Mouse (Mus musculus): Measurements from ENCODE around the gene Gm44502. TPM values are rescaled to one million over a fixed set of nuclear protein-coding genes. Genes with fewer than 3 reads are reported as not detected.
A peak's percentile ranks its signal among the peaks of the same experiment; 100 is the strongest.

Gm44502 gene
- total RNA-seq, 2 experiments from 2014 or later, result 0.66 TPM; not detected in 1

GRCm38 (mm10) chr15:89377362-89377761, 52.1 kb downstream of the Gm44502 start:
- TF ChIP-seq CTCF (conservative IDR thresholded peaks at IDR 0.05), result no peak
- no peak overlapping the region for H3K4me3 ChIP-seq
- no peak overlapping the region for H3K27ac ChIP-seq
- no peak for DNase-seq (ENCODE audit: low spot score in 2 of 2)

GRCm38 (mm10) chr15:89376957-89377356, 52.5 kb downstream of the Gm44502 start, which contains the start of gene Tymp:
TSS of gene Tymp (minus strand) at chr15:89377039.
- TF ChIP-seq CTCF (conservative IDR thresholded peaks at IDR 0.05), result no peak
- no peak within 1 kb of the TSS for H3K27ac ChIP-seq
- H3K4me3 ChIP-seq, result no peak within 1 kb of the TSS
- DNase-seq (ENCODE audit: low spot score in 2 of 2), result no peak

- no peak for DNase-seq (ENCODE audit: low spot score in 2 of 2)
- no peak overlapping the region for H3K27ac ChIP-seq
- no peak overlapping the region for H3K4me3 ChIP-seq
- no peak for TF ChIP-seq CTCF (conservative IDR thresholded peaks at IDR 0.05)
Measured at GRCm38 (mm10) chr15:89376040-89376439, 53.5 kb downstream of the Gm44502 start.

- DNase-seq (ENCODE audit: low spot score in 2 of 2), result no peak
- TF ChIP-seq CTCF (conservative IDR thresholded peaks at IDR 0.05), result no peak
- H3K4me3 ChIP-seq, result no peak overlapping the region
- 0 out of 2 replicates have a peak overlapping the region, but pooled peaks have one; percentile 99 for H3K27ac ChIP-seq
Measured at GRCm38 (mm10) chr15:89374801-89375534, 54.5 kb downstream of the Gm44502 start.

- Histone ChIP-seq H3K27ac (peak overlapping the region; percentile 99), H3K4me3 (peak overlapping the region; percentile 71)
- DNase-seq (ENCODE audit: low spot score in 2 of 2), result no peak
- TF ChIP-seq CTCF (conservative IDR thresholded peaks at IDR 0.05), result no peak
Measured at GRCm38 (mm10) chr15:89374340-89374739, 55.2 kb downstream of the Gm44502 start.

- DNase-seq (ENCODE audit: low spot score in 2 of 2), result peak; percentile 87 to 96
- TF ChIP-seq CTCF (conservative IDR thresholded peaks at IDR 0.05), result peak; percentile 91
- H3K27ac ChIP-seq, result peak within 1 kb of the TSS; percentile 99
Measured at GRCm38 (mm10) chr15:89373762-89374248, 55.7 kb downstream of the Gm44502 start, which contains the start of gene Sco2. TSS of gene Sco2 (minus strand) at chr15:89373846.

GRCm38 (mm10) chr15:89373027-89373761, 56.3 kb downstream of the Gm44502 start:
- DNase-seq (ENCODE audit: low spot score in 2 of 2), result peak; percentile 76 to 83
- Histone ChIP-seq H3K4me3 (peak overlapping the region; percentile 71), H3K27ac (peak overlapping the region; percentile 99)
- peak; percentile 77 for TF ChIP-seq CTCF (conservative IDR thresholded peaks at IDR 0.05)

More at GRCm38 (mm10) chr15:89373762-89374248, 55.7 kb downstream of the Gm44502 start, which contains the start of gene Sco2:
- peak within 1 kb of the TSS; percentile 71 for H3K4me3 ChIP-seq

GRCm38 (mm10) chr15:89372536-89372935, 57.0 kb downstream of the Gm44502 start:
- no peak for DNase-seq (ENCODE audit: low spot score in 2 of 2)
- no peak for TF ChIP-seq CTCF (conservative IDR thresholded peaks at IDR 0.05)
- Histone ChIP-seq H3K27ac (peak overlapping the region; percentile 99; the same call in 1 of the 2 replicates), H3K4me3 (peak overlapping the region; percentile 71)

- Histone ChIP-seq H3K4me3 (no peak overlapping the region), H3K27ac (no peak overlapping the region)
- DNase-seq (ENCODE audit: low spot score in 2 of 2), result no peak
- TF ChIP-seq CTCF (conservative IDR thresholded peaks at IDR 0.05), result no peak
Measured at GRCm38 (mm10) chr15:89372068-89372467, 57.4 kb downstream of the Gm44502 start.

Other genes with a start within 250 kb of the Gm44502 start
- 10 to 100 TPM; 49.7 to 59.1 TPM for gene Plxnb2, start 248.9 kb downstream of the Gm44502 start, total RNA-seq (2021)
- 10 to 100 TPM; 39.6 to 41.5 TPM for gene Dennd6b, start 233.2 kb downstream of the Gm44502 start, total RNA-seq (2021)
- 100 to 1,000 TPM; 170 to 172 TPM for gene Ppp6r2, start 218.1 kb downstream of the Gm44502 start, total RNA-seq (2021)
- 100 to 1,000 TPM; 356 to 361 TPM for gene Sbf1, start 114.4 kb downstream of the Gm44502 start, total RNA-seq (2021)
- not detected for gene Adm2, start 107.0 kb downstream of the Gm44502 start, total RNA-seq (2021)
- gene Miox, start 95.3 kb downstream of the Gm44502 start, total RNA-seq (2021), result not detected
- 10 to 100 TPM; 14.8 to 20.0 TPM for gene Lmf2, start 74.0 kb downstream of the Gm44502 start, total RNA-seq (2021)
- 100 to 1,000 TPM in 1 of 2 experiments, 10 to 100 TPM in 1; 97.6 to 101 TPM for gene Ncaph2, start 74.0 kb downstream of the Gm44502 start, total RNA-seq (2021)
- 10 to 100 TPM; 28.7 to 33.3 TPM for gene Sco2, start 55.9 kb downstream of the Gm44502 start, total RNA-seq (2021)
- gene Tymp, start 52.7 kb downstream of the Gm44502 start, total RNA-seq (2021), result 1 to 10 TPM; 1.3 TPM
- gene Odf3b, start 50.4 kb downstream of the Gm44502 start, total RNA-seq (2021), result 1 to 10 TPM; 1.9 to 2.9 TPM
- gene Klhdc7b, start 44.8 kb downstream of the Gm44502 start, total RNA-seq (2021), result under 1 TPM; 0.59 to 0.71 TPM
- gene Syce3, start 19.2 kb downstream of the Gm44502 start, total RNA-seq (2021), result not detected
- gene Cpt1b, start 3.8 kb downstream of the Gm44502 start, total RNA-seq (2021), result 1 to 10 TPM; 1.3 to 3.1 TPM
- gene C730034F03Rik, start 107 bp downstream of the Gm44502 start, total RNA-seq (2021), result 1 to 10 TPM; 1.8 to 3.4 TPM
- gene Chkb, start 212 bp upstream of the Gm44502 start, total RNA-seq (2021), result 10 to 100 TPM; 38.9 to 48.2 TPM
- gene Mapk8ip2, start 24.2 kb upstream of the Gm44502 start, total RNA-seq (2021), result 100 to 1,000 TPM; 254 to 279 TPM
- 10 to 100 TPM; 29.2 to 31.4 TPM for gene Arsa, start 47.7 kb upstream of the Gm44502 start, total RNA-seq (2021)
- gene Shank3, start 69.9 kb upstream of the Gm44502 start, total RNA-seq (2021), result 100 to 1,000 TPM; 243 to 251 TPM
- gene Acr, start 138.6 kb upstream of the Gm44502 start, total RNA-seq (2021), result 1 to 10 TPM in 1 of 2 experiments, under 1 TPM in 1; 0.92 to 1.3 TPM
- 10 to 100 TPM; 29.6 to 29.9 TPM for gene Rabl2, start 162.2 kb upstream of the Gm44502 start, total RNA-seq (2021)

All from layer of hippocampus, adult 2 months (tissue).